Mouse (Mus musculus) heart, adult 2 months (tissue): ENCODE measurements around the gene Ppp1cc.

Experiments
- CTCF ChIP-seq: fragments of 200-600 bp; IDR thresholded peaks from 2 replicates; pipeline ENCODE4 v1.8.1; 2022; ENCODE audit warnings: antibody characterized with exemption, mild to moderate bottlenecking, moderate library complexity
- POLR2A ChIP-seq: fragments of 200-500 bp; IDR thresholded peaks from 2 replicates; pipeline ENCODE4 v1.6.1; 2011; ENCODE audit warnings: mild to moderate bottlenecking, low read depth, low read length, control low read depth; ENCODE audit not compliant: insufficient read depth

GRCm38 (mm10) chr5:122156486-122156885, 1.6 kb upstream of the Ppp1cc start:
- TF ChIP-seq POLR2A = no peak
- TF ChIP-seq CTCF = no peak
